Mouse (Mus musculus): Measurements from ENCODE around the gene Ptchd4. TPM values are rescaled to one million over a fixed set of nuclear protein-coding genes. Genes with fewer than 3 reads are reported as not detected.

Gene Ptchd4
- polyA plus RNA-seq, 1 experiment, result not detected

DNA sequence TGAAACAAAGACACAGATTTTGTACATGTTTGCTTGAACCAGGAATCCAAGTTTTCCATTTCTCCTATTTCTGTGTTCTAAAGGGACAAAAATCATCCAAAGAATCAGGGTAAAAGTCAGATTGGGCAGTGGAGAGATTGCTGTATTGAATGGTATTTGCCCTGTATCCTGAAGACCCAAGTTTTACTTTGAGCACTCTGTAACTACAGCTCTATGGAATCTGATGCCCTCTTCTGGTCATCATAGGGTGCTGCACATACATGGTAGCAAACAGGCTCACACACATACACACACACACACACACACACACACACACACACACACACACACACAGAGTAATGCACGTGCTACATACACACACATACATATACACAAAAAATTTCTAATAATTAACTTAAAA, 8.7 kb upstream of the Ptchd4 start:
- no peaks in the 10 kb centered on the region for H3K4me1 ChIP-seq
- H3K9me3 ChIP-seq, result no peaks in the 10 kb centered on the region
- H3K36me3 ChIP-seq (replicated peaks; ENCODE audit: low read length), result no peaks in the 10 kb centered on the region
- no peak for TF ChIP-seq FLI1 (IDR thresholded peaks at IDR 0.05; ENCODE audit: low read length)
- no peak for TF ChIP-seq GATA1 (IDR thresholded peaks at IDR 0.05; ENCODE audit: borderline replicate concordance, low read length)
- no peaks in the 10 kb centered on the region for H3K27me3 ChIP-seq (replicated peaks)
- H3K4me3 ChIP-seq (replicated peaks), result no peak overlapping the region

DNA sequence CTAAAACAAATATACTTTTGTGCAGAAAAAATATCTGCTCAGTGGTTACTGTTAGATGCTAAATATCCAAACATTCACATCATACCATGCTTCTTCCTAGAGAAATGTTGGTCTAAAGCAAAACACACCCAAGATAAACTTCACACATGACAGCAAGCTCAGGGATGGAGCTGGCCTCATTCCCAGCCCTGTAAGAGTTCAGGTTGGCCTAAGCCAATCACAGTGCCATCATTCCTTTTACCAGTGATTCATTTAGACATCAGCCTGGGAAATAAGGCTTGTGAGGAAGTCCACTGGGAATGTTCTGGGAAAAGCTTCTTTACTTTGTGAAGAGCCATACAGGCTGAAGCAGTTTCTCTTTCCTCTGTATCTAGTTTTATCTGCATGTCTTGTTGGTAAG, 5.6 kb upstream of the Ptchd4 start:
- Histone ChIP-seq H3K4me1 (no peaks in the 10 kb centered on the region), H3K4me3 (replicated peaks) (no peak overlapping the region), H3K9me3 (no peaks in the 10 kb centered on the region), H3K36me3 (replicated peaks; ENCODE audit: low read length) (no peaks in the 10 kb centered on the region), H3K27me3 (replicated peaks) (peaks cover under 1% of the 10 kb centered on the region)
- TF ChIP-seq FLI1 (IDR thresholded peaks at IDR 0.05; ENCODE audit: low read length) (no peak), GATA1 (IDR thresholded peaks at IDR 0.05; ENCODE audit: borderline replicate concordance, low read length) (no peak)

DNA sequence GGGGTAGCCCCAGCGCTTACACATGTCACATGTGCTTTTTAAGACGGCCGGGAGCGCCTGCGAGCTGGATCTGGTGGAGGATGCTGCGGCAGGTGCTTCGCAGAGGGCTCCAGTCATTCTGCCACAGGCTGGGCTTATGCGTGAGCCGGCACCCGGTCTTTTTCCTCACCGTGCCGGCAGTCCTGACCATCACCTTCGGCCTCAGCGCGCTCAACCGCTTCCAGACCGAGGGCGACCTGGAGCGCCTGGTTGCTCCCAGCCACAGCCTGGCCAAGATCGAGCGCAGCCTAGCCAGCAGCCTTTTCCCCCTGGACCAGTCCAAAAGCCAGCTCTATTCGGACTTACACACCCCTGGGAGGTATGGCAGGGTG, 850 bp downstream of the Ptchd4 start:
- Histone ChIP-seq H3K36me3 (replicated peaks; ENCODE audit: low read length) (no peaks in the 10 kb centered on the region), H3K9me3 (0 out of 2 replicates have a peak, but pooled peaks cover 2% of the 10 kb centered on the region), H3K4me1 (peaks cover 4% of the 10 kb centered on the region), H3K4me3 (replicated peaks) (no peak overlapping the region), H3K27me3 (replicated peaks) (peaks cover 18% of the 10 kb centered on the region)
- no peak for TF ChIP-seq FLI1 (IDR thresholded peaks at IDR 0.05; ENCODE audit: low read length)
- TF ChIP-seq GATA1 (IDR thresholded peaks at IDR 0.05; ENCODE audit: borderline replicate concordance, low read length), result no peak

DNA sequence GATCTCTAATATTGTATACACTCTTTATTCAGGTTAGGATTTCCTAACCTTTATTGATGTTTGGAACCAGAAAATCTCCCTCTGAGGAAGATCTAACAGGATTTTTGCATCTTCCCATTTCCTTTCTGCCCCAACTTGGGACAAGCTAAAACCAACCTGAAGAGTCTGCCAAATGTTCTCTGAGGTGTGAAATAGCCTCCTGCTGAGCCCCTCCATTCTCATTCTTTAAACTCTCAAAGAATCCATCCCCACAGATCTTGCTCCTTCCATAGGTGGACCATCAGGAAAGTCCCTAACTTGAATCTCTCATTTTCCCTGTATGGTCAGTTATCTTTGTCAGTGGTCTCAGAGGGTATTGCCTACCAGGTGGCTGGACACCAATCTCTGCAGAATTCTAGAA, 20.0 kb downstream of the Ptchd4 start:
- no peaks in the 10 kb centered on the region for H3K9me3 ChIP-seq
- TF ChIP-seq GATA1 (IDR thresholded peaks at IDR 0.05; ENCODE audit: borderline replicate concordance, low read length), result no peak
- no peak for TF ChIP-seq FLI1 (IDR thresholded peaks at IDR 0.05; ENCODE audit: low read length)

DNA sequence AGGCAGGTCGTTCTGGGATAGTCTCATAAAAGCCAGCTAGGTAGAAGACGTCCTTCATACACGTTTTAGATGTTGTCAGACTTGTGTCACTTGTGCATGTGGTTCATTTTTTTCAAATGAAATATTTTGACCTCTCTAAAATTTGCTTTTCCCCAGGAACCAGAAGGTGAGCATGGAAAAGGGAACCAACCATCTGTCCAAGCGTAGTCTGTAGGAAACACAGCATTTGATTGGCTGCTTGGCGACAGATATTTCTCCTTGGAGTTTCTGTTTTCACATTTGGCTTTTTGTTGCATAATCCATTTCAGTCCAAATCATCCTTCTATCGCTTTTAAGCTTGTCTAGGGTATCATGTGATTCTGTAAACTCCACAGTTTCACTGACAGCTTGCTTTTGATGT, 20.8 kb downstream of the Ptchd4 start:
- Histone ChIP-seq H3K9me3 (no peaks in the 10 kb centered on the region), H3K27me3 (replicated peaks) (no peaks in the 10 kb centered on the region), H3K4me1 (no peaks in the 10 kb centered on the region), H3K4me3 (replicated peaks) (no peak overlapping the region), H3K36me3 (replicated peaks; ENCODE audit: low read length) (no peaks in the 10 kb centered on the region)
- TF ChIP-seq FLI1 (IDR thresholded peaks at IDR 0.05; ENCODE audit: low read length) (no peak), GATA1 (IDR thresholded peaks at IDR 0.05; ENCODE audit: borderline replicate concordance, low read length) (no peak)

More for the DNA sequence above, 20.0 kb downstream of the Ptchd4 start:
- no peaks in the 10 kb centered on the region for H3K36me3 ChIP-seq (replicated peaks; ENCODE audit: low read length)
- no peak overlapping the region for H3K4me3 ChIP-seq (replicated peaks)
- H3K4me1 ChIP-seq, result no peaks in the 10 kb centered on the region
- no peaks in the 10 kb centered on the region for H3K27me3 ChIP-seq (replicated peaks)

DNA sequence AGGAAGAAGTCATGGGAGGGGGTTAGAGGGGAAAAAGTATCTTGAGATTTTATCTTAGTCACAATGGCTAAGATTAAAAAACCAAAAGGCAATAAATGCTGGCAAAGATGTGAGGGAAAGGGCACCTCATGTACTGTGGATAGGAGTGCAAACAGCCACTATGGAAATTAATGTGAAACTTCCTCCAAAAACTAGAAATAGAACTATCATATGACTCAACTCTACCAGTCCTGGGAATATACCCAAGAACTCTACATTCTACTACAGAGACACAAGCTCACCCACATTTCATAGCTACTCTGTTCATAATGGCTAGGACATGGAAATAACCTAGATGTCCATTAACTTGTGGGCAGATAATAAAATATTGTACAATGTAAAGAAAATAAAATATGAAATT, 30.3 kb downstream of the Ptchd4 start:
- H3K4me3 ChIP-seq (replicated peaks), result no peak overlapping the region
- TF ChIP-seq FLI1 (IDR thresholded peaks at IDR 0.05; ENCODE audit: low read length) (no peak), GATA1 (IDR thresholded peaks at IDR 0.05; ENCODE audit: borderline replicate concordance, low read length) (no peak)
- H3K9me3 ChIP-seq, result no peaks in the 10 kb centered on the region
- no peaks in the 10 kb centered on the region for H3K4me1 ChIP-seq
- H3K27me3 ChIP-seq (replicated peaks), result no peaks in the 10 kb centered on the region
- no peaks in the 10 kb centered on the region for H3K36me3 ChIP-seq (replicated peaks; ENCODE audit: low read length)

DNA sequence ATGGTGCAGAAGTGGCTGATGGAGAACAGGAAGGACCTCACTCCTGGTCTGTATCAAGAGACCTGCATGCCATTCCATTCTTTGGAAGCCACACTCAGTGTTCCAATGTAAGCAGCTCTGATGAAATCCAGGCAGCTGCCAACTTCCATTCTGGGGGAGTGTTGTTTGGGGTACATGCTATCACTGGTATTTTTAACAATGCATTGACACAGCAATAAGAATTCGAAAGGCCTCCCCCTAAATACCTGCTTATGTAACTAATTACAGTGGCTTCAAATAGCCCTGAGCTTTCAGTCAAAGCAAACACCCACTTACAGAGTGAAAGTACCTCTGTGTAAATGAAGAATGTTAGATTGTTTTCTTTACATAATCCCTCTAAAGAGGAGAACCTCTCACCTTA, 42.7 kb downstream of the Ptchd4 start:
- H3K4me3 ChIP-seq (replicated peaks), result no peak overlapping the region
- no peaks in the 10 kb centered on the region for H3K4me1 ChIP-seq
- no peaks in the 10 kb centered on the region for H3K9me3 ChIP-seq
- TF ChIP-seq GATA1 (IDR thresholded peaks at IDR 0.05; ENCODE audit: borderline replicate concordance, low read length), result no peak
- no peak for TF ChIP-seq FLI1 (IDR thresholded peaks at IDR 0.05; ENCODE audit: low read length)
- no peaks in the 10 kb centered on the region for H3K36me3 ChIP-seq (replicated peaks; ENCODE audit: low read length)
- no peaks in the 10 kb centered on the region for H3K27me3 ChIP-seq (replicated peaks)

DNA sequence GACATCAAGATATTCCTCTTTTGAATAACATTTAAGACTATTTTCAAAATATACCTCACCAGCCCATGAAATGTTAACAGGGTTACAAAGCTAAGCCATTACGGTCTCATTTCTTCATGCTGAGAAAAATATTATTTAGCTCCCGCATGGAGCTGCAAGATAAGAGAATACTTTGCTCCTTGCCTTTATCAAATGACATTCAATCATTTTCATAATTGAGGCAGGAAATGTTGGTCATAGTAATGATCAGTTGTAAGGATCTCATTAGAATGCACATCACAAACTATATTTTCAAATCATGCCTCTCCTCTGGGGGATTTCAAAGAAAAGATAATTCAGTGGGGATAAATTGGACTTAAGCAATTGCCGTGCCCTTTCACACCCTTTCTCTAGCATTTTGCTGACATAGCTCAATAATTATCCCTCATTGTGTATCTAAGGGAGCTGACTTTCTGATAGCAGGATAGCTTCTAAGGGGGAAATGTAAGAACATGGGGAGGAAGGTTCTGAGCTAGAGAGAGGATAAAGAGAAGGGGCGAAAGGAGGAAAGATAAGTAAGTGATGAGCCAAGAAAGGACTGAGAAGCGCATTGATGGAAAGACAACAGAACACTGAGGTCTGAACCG, 47.5 kb downstream of the Ptchd4 start:
- H3K4me3 ChIP-seq (replicated peaks), result no peak overlapping the region
- no peak for TF ChIP-seq GATA1 (IDR thresholded peaks at IDR 0.05; ENCODE audit: borderline replicate concordance, low read length)
- TF ChIP-seq FLI1 (IDR thresholded peaks at IDR 0.05; ENCODE audit: low read length), result no peak
- H3K4me1 ChIP-seq, result no peaks in the 10 kb centered on the region
- no peaks in the 10 kb centered on the region for H3K36me3 ChIP-seq (replicated peaks; ENCODE audit: low read length)
- H3K9me3 ChIP-seq, result no peaks in the 10 kb centered on the region
- H3K27me3 ChIP-seq (replicated peaks), result no peaks in the 10 kb centered on the region

DNA sequence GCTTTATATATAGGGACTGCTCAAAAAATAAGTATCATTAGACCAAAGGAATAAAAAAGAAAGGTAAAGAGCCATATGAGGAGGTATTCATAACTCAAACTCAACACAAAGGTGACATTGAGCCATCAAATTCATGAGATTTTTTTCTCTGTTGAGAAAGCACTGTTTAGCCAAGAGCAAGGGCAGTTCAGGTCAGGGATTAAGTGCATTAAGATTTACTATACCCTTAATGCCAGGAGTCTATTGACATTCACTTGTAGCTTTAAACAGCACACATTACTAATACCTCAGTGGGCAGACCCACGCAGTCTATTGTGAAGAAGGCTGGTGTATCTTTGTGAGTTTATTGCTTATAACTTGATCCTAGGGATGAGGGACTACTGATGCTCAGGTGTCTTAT, 49.0 kb downstream of the Ptchd4 start:
- Histone ChIP-seq H3K36me3 (replicated peaks; ENCODE audit: low read length) (no peaks in the 10 kb centered on the region), H3K4me1 (no peaks in the 10 kb centered on the region), H3K4me3 (replicated peaks) (no peak overlapping the region), H3K27me3 (replicated peaks) (no peaks in the 10 kb centered on the region), H3K9me3 (no peaks in the 10 kb centered on the region)
- TF ChIP-seq FLI1 (IDR thresholded peaks at IDR 0.05; ENCODE audit: low read length), result no peak
- TF ChIP-seq GATA1 (IDR thresholded peaks at IDR 0.05; ENCODE audit: borderline replicate concordance, low read length), result no peak

DNA sequence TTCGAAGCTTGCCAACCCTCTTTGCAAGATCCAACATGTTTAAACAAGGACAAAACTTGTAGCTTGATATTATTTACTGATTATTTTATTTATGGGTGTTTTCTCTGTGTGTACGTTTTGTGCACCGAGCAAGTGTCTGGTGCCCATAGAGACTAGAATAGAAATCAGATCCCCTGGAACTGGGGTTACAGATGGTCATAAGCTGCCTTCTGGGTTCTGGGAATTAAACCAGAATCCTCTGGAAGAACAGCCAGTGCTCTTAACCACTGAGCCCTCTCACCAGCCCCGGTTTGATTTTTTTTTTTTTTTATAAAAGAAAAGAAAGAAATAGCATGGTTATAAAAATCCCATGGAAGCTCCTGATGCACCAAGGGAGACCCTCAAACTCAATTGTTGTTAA, 59.1 kb downstream of the Ptchd4 start:
- no peak overlapping the region for H3K4me3 ChIP-seq (replicated peaks)
- TF ChIP-seq FLI1 (IDR thresholded peaks at IDR 0.05; ENCODE audit: low read length), result no peak
- no peak for TF ChIP-seq GATA1 (IDR thresholded peaks at IDR 0.05; ENCODE audit: borderline replicate concordance, low read length)
- no peaks in the 10 kb centered on the region for H3K4me1 ChIP-seq
- peaks cover 5% of the 10 kb centered on the region; the same call in 1 of the 2 replicates for H3K9me3 ChIP-seq
- no peaks in the 10 kb centered on the region for H3K36me3 ChIP-seq (replicated peaks; ENCODE audit: low read length)
- H3K27me3 ChIP-seq (replicated peaks), result no peaks in the 10 kb centered on the region

DNA sequence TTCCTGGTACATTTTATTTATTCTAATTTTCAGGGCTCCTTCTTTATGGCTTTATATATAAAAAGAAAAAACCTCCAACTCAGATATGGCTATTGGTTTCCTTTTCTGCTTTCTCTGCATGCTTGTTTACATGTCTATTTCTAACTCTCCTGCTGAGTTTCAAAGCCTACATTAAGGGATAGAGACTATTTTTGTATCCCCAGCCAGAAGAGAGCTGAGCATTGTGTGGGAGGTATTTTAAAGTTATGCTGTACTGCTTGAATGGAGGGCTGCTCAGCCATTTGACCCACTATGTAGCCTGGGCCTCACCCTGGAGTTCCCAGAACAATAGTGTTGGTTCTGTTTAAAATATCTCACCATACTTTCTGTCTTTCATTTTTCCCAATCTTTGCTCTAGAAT, 77.3 kb downstream of the Ptchd4 start:
- H3K27me3 ChIP-seq (replicated peaks), result no peaks in the 10 kb centered on the region
- no peak for TF ChIP-seq GATA1 (IDR thresholded peaks at IDR 0.05; ENCODE audit: borderline replicate concordance, low read length)
- no peak for TF ChIP-seq FLI1 (IDR thresholded peaks at IDR 0.05; ENCODE audit: low read length)
- peaks cover 7% of the 10 kb centered on the region for H3K9me3 ChIP-seq
- no peaks in the 10 kb centered on the region for H3K4me1 ChIP-seq
- H3K4me3 ChIP-seq (replicated peaks), result no peak overlapping the region
- H3K36me3 ChIP-seq (replicated peaks; ENCODE audit: low read length), result no peaks in the 10 kb centered on the region
